Mouse (Mus musculus): ENCODE results near the gene Zfp27.

The Zfp27 gene

GRCm38 (mm10) chr7:29905966-29906681, at the start of gene Zfp27:
Zfp27 (minus strand) TSS chr7:29906572.
- in situ Hi-C loops (cut with MboI, MseI), result loop anchor here (10.0 kb wide), 1 partner anchor 51 kb away; the partner anchor contains the start of genes Zfp420 and Zfp940

GRCm38 (mm10) chr7:29954731-29955130, 48.4 kb upstream of the Zfp27 start:
- in situ Hi-C loops (cut with MboI, MseI), result loop anchor here (5.0 to 10.0 kb wide), 2 partner anchors 92 to 100 kb away; partner anchors contain the start of gene Zfp14

- in situ Hi-C loops (cut with MboI, MseI), result loop anchor here (5.0 to 10.0 kb wide), 2 partner anchors 91 to 101 kb away; partner anchors contain the start of gene Zfp14
Measured at GRCm38 (mm10) chr7:29953513-29954401, 47.4 kb upstream of the Zfp27 start, which contains the start of gene Zfp74. Zfp74 (minus strand) TSS chr7:29954089.

- in situ Hi-C loops (cut with MboI, MseI), result loop anchor here (5.0 to 10.0 kb wide), 2 partner anchors 91 to 102 kb away; partner anchors contain the start of gene Zfp14
Measured at GRCm38 (mm10) chr7:29953086-29953485, 46.7 kb upstream of the Zfp27 start.

DNA sequence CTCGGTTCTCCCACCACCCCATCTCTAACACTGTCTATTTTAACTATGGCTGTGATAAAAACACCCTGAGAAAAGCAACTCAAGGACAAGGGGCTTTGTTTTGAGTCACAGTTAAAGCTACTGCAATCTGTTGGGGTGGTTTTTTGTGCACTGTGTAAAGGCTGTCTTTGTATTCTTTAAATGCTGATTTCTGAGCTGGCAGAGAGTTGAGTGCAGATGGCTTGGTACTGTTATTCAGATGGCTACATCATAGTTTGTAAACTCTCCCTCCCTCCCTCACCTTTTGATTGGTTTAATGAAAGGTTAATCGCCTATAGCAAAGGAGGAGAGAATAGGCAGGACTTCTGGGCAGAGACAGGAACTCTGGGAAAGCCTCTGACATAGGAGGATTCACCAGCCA, 37.8 kb upstream of the Zfp27 start:
- in situ Hi-C loops (cut with MboI, MseI), result no loop called here

- in situ Hi-C loops (cut with MboI, MseI), result no loop called here
Measured at GRCm38 (mm10) chr7:29943720-29944119, 37.3 kb upstream of the Zfp27 start.

- in situ Hi-C loops (cut with MboI, MseI), result no loop called here
Measured at GRCm38 (mm10) chr7:29942740-29943139, 36.4 kb upstream of the Zfp27 start.

DNA sequence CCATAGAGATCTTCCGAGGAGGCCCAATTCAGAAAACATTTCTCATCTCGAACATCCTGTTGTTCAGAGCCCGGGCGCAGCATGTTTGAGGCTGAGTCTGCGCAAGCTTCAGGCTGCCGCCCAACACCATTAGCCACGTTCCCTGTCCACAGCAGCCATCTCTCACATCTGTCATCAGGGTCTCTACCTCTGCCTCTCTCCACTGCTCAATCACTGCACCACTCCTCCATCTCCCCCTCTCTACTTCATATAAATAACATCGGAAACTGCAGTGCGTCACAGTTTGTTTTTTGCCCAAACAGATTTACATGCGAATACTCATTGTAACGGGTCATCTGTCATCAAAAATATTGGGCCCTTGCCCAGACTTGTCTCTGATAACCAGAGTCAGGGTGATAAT, 34.7 kb upstream of the Zfp27 start:
- in situ Hi-C loops (cut with MboI, MseI), result no loop called here

GRCm38 (mm10) chr7:29938856-29939255, 32.5 kb upstream of the Zfp27 start:
- in situ Hi-C loops (cut with MboI, MseI), result no loop called here

GRCm38 (mm10) chr7:29922780-29923179, 16.4 kb upstream of the Zfp27 start:
- in situ Hi-C loops (cut with MboI, MseI), result no loop called here

- in situ Hi-C loops (cut with MboI, MseI), result no loop called here
Measured at GRCm38 (mm10) chr7:29921439-29922093, 15.2 kb upstream of the Zfp27 start.

DNA sequence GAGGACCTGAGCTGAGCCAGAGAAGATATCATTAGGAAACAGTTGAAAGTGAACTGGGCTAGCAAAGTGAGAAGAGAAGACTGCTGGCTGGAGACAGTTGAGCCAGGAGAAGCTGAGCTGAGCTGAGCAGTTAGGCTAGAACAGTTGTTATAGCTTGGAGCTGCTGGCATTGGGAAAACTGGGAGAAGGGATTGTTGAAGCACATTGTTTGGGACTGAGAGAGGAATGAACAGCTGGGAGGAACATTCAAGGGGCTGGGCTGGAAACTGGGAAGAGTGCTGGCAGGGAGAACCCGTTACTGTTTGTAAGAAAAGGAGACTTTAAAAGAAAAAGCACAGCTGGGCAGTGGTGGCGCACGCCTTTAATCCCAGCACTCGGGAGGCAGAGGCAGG, 11.7 kb upstream of the Zfp27 start:
- in situ Hi-C loops (cut with MboI, MseI), result no loop called here

GRCm38 (mm10) chr7:29917371-29918061, 11.1 kb upstream of the Zfp27 start:
- in situ Hi-C loops (cut with MboI, MseI), result no loop called here

- in situ Hi-C loops (cut with MboI, MseI), result no loop called here
Measured at GRCm38 (mm10) chr7:29912172-29912571, 5.8 kb upstream of the Zfp27 start.

- in situ Hi-C loops (cut with MboI, MseI), result no loop called here
Measured at GRCm38 (mm10) chr7:29910252-29910651, 3.9 kb upstream of the Zfp27 start.

- in situ Hi-C loops (cut with MboI, MseI), result loop anchor here (10.0 kb wide), 1 partner anchor 54 kb away; the partner anchor contains the start of genes Zfp420 and Zfp940
Measured at GRCm38 (mm10) chr7:29908130-29908950, 2.0 kb upstream of the Zfp27 start, which contains the start of gene Zfp383. Zfp383 (plus strand) TSS chr7:29908223.

- in situ Hi-C loops (cut with MboI, MseI), result loop anchor here (10.0 kb wide), 1 partner anchor 52 kb away; the partner anchor contains the start of genes Zfp420 and Zfp940
Measured at GRCm38 (mm10) chr7:29907206-29907605, 834 bp upstream of the Zfp27 start.

DNA sequence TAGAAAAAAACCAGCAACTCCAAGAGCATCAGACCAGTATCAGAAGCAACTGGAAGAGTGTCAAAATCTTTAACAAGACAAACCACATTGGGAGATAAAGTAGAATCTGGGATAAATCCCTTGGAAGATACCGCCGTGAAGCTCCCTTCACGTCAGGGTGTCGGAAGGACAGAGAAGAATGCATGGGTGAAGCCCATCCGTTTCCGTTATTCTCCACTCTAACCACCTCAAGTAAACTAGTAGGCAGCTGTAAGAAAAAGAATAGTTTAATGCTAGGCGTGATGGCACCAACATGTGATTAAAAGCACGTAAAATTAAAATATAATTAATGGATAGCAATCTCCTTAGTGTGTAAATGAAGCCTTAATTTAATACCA, 298 bp upstream of the Zfp27 start:
- in situ Hi-C loops (cut with MboI, MseI), result loop anchor here (10.0 kb wide), 1 partner anchor 52 kb away; the partner anchor contains the start of genes Zfp420 and Zfp940

GRCm38 (mm10) chr7:29904101-29904500, 2.3 kb downstream of the Zfp27 start:
- in situ Hi-C loops (cut with MboI, MseI), result loop anchor here (10.0 kb wide), 1 partner anchor 49 kb away; the partner anchor contains the start of genes Zfp420 and Zfp940

GRCm38 (mm10) chr7:29898351-29898750, 8.0 kb downstream of the Zfp27 start:
- in situ Hi-C loops (cut with MboI, MseI), result no loop called here

All from regulatory T cell (primary cell).